Mouse (Mus musculus) right cerebral cortex, postnatal 14 days (tissue): ENCODE results near the gene Tdrd7.

Experiments
- DNase-seq: peaks from one replicate; pipeline ENCODE4 v3.0.0; 2022

Tdrd7 gene

GRCm38 (mm10) chr4:45976931-45977667 lies 12.0 kb downstream of the Tdrd7 start:
- DNase-seq: no peak

GRCm38 (mm10) chr4:45979916-45980315 lies 14.8 kb downstream of the Tdrd7 start:
- no peak for DNase-seq

- DNase-seq: no peak
Observed at GRCm38 (mm10) chr4:45981054-45981453, 15.9 kb downstream of the Tdrd7 start.

GRCm38 (mm10) chr4:45990427-45991135 lies 25.4 kb downstream of the Tdrd7 start:
- DNase-seq: no peak

- DNase-seq: no peak
Observed at GRCm38 (mm10) chr4:45998536-45998935, 33.4 kb downstream of the Tdrd7 start.

GRCm38 (mm10) chr4:46008142-46008793 lies 43.1 kb downstream of the Tdrd7 start:
- no peak for DNase-seq

- DNase-seq: no peak
Observed at GRCm38 (mm10) chr4:46011698-46012097, 46.6 kb downstream of the Tdrd7 start.

GRCm38 (mm10) chr4:46015605-46016004 lies 50.5 kb downstream of the Tdrd7 start:
- DNase-seq: no peak

GRCm38 (mm10) chr4:46023021-46023481 lies 57.9 kb downstream of the Tdrd7 start:
- DNase-seq: no peak

GRCm38 (mm10) chr4:46025893-46026292 lies 60.8 kb downstream of the Tdrd7 start:
- peak; percentile 65 for DNase-seq

GRCm38 (mm10) chr4:46028224-46028623 lies 63.1 kb downstream of the Tdrd7 start:
- no peak for DNase-seq

GRCm38 (mm10) chr4:46028781-46029180 lies 63.6 kb downstream of the Tdrd7 start:
- no peak for DNase-seq

- DNase-seq: peak; percentile 35
Observed at GRCm38 (mm10) chr4:46029552-46029951, 64.4 kb downstream of the Tdrd7 start.

- DNase-seq: no peak
Observed at GRCm38 (mm10) chr4:46032448-46032847, 67.3 kb downstream of the Tdrd7 start.

GRCm38 (mm10) chr4:46033197-46033596 lies 68.1 kb downstream of the Tdrd7 start:
- no peak for DNase-seq

- no peak for DNase-seq
Observed at GRCm38 (mm10) chr4:46038591-46038891, 73.4 kb downstream of the Tdrd7 start.

GRCm38 (mm10) chr4:46038892-46039751 lies 74.0 kb downstream of the Tdrd7 start, which contains the start of gene Tmod1:
Gene Tmod1 (plus strand): TSS chr4:46038935.
- DNase-seq: peak; percentile 66

GRCm38 (mm10) chr4:46039899-46040298 lies 74.8 kb downstream of the Tdrd7 start:
- no peak for DNase-seq

GRCm38 (mm10) chr4:46040594-46041192 lies 75.6 kb downstream of the Tdrd7 start:
- no peak for DNase-seq

GRCm38 (mm10) chr4:46041761-46042504 lies 76.8 kb downstream of the Tdrd7 start:
- DNase-seq: no peak

GRCm38 (mm10) chr4:46042505-46042850 lies 77.3 kb downstream of the Tdrd7 start:
- DNase-seq: no peak

GRCm38 (mm10) chr4:46043361-46043760 lies 78.2 kb downstream of the Tdrd7 start:
- no peak for DNase-seq
